Mouse (Mus musculus): Measurements from ENCODE around the gene L3mbtl1.

The L3mbtl1 gene

GRCm38 (mm10) chr2:162993881-162994616, 50.8 kb downstream of the L3mbtl1 start:
- DNase-seq (ENCODE audit: low spot score): no peak

- peak; percentile 91 for DNase-seq (ENCODE audit: low spot score)
These were observed 55.4 kb downstream of the L3mbtl1 start for GRCm38 (mm10) chr2:162998528-162999230.

- DNase-seq (ENCODE audit: low spot score): peak; percentile 64
These were observed 56.5 kb downstream of the L3mbtl1 start for GRCm38 (mm10) chr2:162999744-163000143.

GRCm38 (mm10) chr2:163001071-163001470, 57.8 kb downstream of the L3mbtl1 start:
- DNase-seq (ENCODE audit: low spot score): no peak

- no peak for DNase-seq (ENCODE audit: low spot score)
These were observed 64.0 kb downstream of the L3mbtl1 start for GRCm38 (mm10) chr2:163007299-163007698.

GRCm38 (mm10) chr2:163016916-163017743, 73.9 kb downstream of the L3mbtl1 start, which contains the start of gene Ift52:
Gene Ift52 (plus strand): TSS chr2:163017354.
- DNase-seq (ENCODE audit: low spot score): peak; percentile 88

All from retina, embryonic 14.5 days (tissue).